Mouse (Mus musculus) small intestine, adult 2 months (tissue): ENCODE data around the gene Gdap1l1.

Experiments used
- CTCF ChIP-seq: fragments of 200-500 bp; IDR thresholded peaks from 2 replicates; pipeline ENCODE4 v1.5.1; 2012; ENCODE audit warnings: low read depth, mild to moderate bottlenecking, control low read depth, inconsistent platforms, low read length, moderate library complexity, mixed read lengths; ENCODE audit not compliant: insufficient replicate concordance, insufficient read length; ENCODE audit errors: extremely low read depth
- POLR2A ChIP-seq: fragments of 200-500 bp; IDR thresholded peaks from 2 replicates; pipeline ENCODE4 v1.6.1; 2012; ENCODE audit warnings: low read depth, mild to moderate bottlenecking, control low read depth, inconsistent platforms, low read length, moderate library complexity

- TF ChIP-seq POLR2A (no peak), CTCF (no peak)
These were observed 13.7 kb upstream of the Gdap1l1 start, which contains the start of gene Oser1 for GRCm38 (mm10) chr2:163424597-163424996.
